Mouse (Mus musculus): ENCODE results near the gene Slc39a1. TPM values are rescaled to one million over a fixed set of nuclear protein-coding genes. Genes with fewer than 3 reads are reported as not detected.
"Not testable (repeated sequence)": the region's sequence is repeated elsewhere in the genome, so short reads cannot be mapped to it uniquely, and the experiment has no call there.

The Slc39a1 gene
- polyA plus RNA-seq, 1 experiment from 2014 or later, result 152 TPM

DNA sequence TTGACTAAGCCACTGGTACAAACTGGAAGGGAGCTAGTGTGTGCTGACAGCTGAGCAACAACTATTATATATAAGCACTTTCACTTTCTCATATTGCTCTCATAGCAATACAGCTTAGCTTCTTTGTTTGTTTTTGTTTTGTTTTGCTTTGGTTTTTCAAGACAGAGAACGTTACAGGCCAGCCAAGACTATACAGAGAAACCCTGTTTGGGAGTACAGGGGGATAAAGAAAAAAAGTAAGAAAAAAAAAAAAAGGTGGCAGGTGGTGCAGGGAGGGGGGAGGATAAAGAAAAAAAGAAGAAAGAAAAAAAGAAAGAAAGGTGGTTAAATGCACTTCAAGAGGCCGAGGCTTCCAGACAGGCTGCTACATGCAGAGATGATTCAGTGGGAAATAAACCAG, 2.6 kb upstream of the Slc39a1 start:
- Histone ChIP-seq H3K36me3 (ENCODE audit: insufficient read depth, low read length) (no peaks in the 10 kb centered on the region), H3K4me2 (replicated peaks; ENCODE audit: low read depth, low read length) (no peak overlapping the region), H3K27ac (ENCODE audit: low read length) (no peak overlapping the region), H3K9me3 (ENCODE audit: low read length) (no peaks in the 10 kb centered on the region), H3K9ac (replicated peaks; ENCODE audit: low read depth) (no peak overlapping the region), H3K4me3 (ENCODE audit: low read depth, low read length) (no peak overlapping the region), H3K4me1 (ENCODE audit: insufficient read depth, low read depth, low read length) (peaks cover 13% of the 10 kb centered on the region; the same call in 1 of the 2 replicates), H3K27me3 (replicated peaks; ENCODE audit: insufficient read depth, low read length) (no peaks in the 10 kb centered on the region)
- DNase-seq (ENCODE audit: low spot score), result peak; percentile 8
- TF ChIP-seq CTCF (IDR thresholded peaks at IDR 0.05) (no peak), EP300 (IDR thresholded peaks at IDR 0.05) (no peak)
- no peak for ATAC-seq
- 52% methylated on average over 2 of the region's 2 CpGs for WGBS

GRCm38 (mm10) chr3:90247630-90247959, 377 bp upstream of the Slc39a1 start:
- Histone ChIP-seq H3K9me3 (ENCODE audit: low read length) (no peaks in the 10 kb centered on the region), H3K4me2 (replicated peaks; ENCODE audit: low read depth, low read length) (peak overlapping the region; percentile 79), H3K4me3 (ENCODE audit: low read depth, low read length) (peak overlapping the region; percentile 58), H3K27me3 (replicated peaks; ENCODE audit: insufficient read depth, low read length) (no peaks in the 10 kb centered on the region), H3K9ac (replicated peaks; ENCODE audit: low read depth) (peak overlapping the region; percentile 65), H3K4me1 (ENCODE audit: insufficient read depth, low read depth, low read length) (peaks cover 13% of the 10 kb centered on the region; the same call in 1 of the 2 replicates), H3K27ac (ENCODE audit: low read length) (peak overlapping the region; percentile 92), H3K36me3 (ENCODE audit: insufficient read depth, low read length) (no peaks in the 10 kb centered on the region)
- 1% methylated on average over 3 of the region's 3 CpGs for WGBS
- TF ChIP-seq CTCF (IDR thresholded peaks at IDR 0.05), result no peak
- ATAC-seq (no peak), DNase-seq (ENCODE audit: low spot score) (no peak)

DNA sequence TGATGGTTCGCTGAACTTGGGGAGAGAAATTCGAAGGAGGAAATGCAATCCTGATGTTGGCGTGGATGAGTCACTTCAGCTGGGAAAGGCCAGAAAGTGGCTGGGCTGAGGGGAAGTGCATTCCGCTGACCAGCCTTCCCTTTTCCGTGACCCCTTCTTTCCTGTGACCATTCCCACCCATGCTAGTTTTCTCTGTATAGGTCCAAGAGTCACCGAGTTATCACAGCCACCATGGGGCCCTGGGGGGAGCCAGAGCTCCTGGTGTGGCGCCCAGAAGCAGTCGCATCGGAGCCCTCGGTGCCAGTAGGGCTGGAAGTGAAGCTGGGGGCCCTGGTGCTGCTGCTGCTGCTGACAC, 751 bp downstream of the Slc39a1 start:
- peak; percentile 42 for ATAC-seq
- peaks cover 4% of the 10 kb centered on the region; the same call in 1 of the 2 replicates for H3K4me1 ChIP-seq (ENCODE audit: insufficient read depth, low read depth, low read length)
- no peaks in the 10 kb centered on the region for H3K36me3 ChIP-seq (ENCODE audit: insufficient read depth, low read length)
- peak overlapping the region; percentile 58 for H3K4me3 ChIP-seq (ENCODE audit: low read depth, low read length)
- peak overlapping the region; percentile 92 for H3K27ac ChIP-seq (ENCODE audit: low read length)
- WGBS, result 0% methylated on average over 10 of the region's 10 CpGs
- H3K9ac ChIP-seq (replicated peaks; ENCODE audit: low read depth), result peak overlapping the region; percentile 65
- no peak for TF ChIP-seq CTCF (IDR thresholded peaks at IDR 0.05)
- TF ChIP-seq EP300 (IDR thresholded peaks at IDR 0.05), result no peak
- no peaks in the 10 kb centered on the region for H3K9me3 ChIP-seq (ENCODE audit: low read length)
- H3K27me3 ChIP-seq (replicated peaks; ENCODE audit: insufficient read depth, low read length), result no peaks in the 10 kb centered on the region
- DNase-seq (ENCODE audit: low spot score), result peak; percentile 87
- H3K4me2 ChIP-seq (replicated peaks; ENCODE audit: low read depth, low read length), result peak overlapping the region; percentile 79

GRCm38 (mm10) chr3:90250791-90251190, 2.8 kb downstream of the Slc39a1 start:
- TF ChIP-seq EP300 (IDR thresholded peaks at IDR 0.05) (no peak), CTCF (IDR thresholded peaks at IDR 0.05) (no peak)
- H3K27ac ChIP-seq (ENCODE audit: low read length), result no peak overlapping the region
- no peak overlapping the region for H3K4me2 ChIP-seq (replicated peaks; ENCODE audit: low read depth, low read length)
- H3K9ac ChIP-seq (replicated peaks; ENCODE audit: low read depth), result no peak overlapping the region
- H3K4me3 ChIP-seq (ENCODE audit: low read depth, low read length), result no peak overlapping the region
- 76% methylated on average over 6 of the region's 6 CpGs for WGBS
- no peak for ATAC-seq
- H3K4me1 ChIP-seq (ENCODE audit: insufficient read depth, low read depth, low read length), result peaks cover 11% of the 10 kb centered on the region; the same call in 1 of the 2 replicates
- H3K9me3 ChIP-seq (ENCODE audit: low read length), result no peaks in the 10 kb centered on the region
- DNase-seq (ENCODE audit: low spot score), result no peak
- H3K36me3 ChIP-seq (ENCODE audit: insufficient read depth, low read length), result no peaks in the 10 kb centered on the region
- H3K27me3 ChIP-seq (replicated peaks; ENCODE audit: insufficient read depth, low read length), result no peaks in the 10 kb centered on the region

GRCm38 (mm10) chr3:90251731-90252226, 3.8 kb downstream of the Slc39a1 start:
- WGBS, result 97% methylated on average over 8 of the region's 12 CpGs
- H3K9me3 ChIP-seq (ENCODE audit: low read length); ATAC-seq; H3K4me2 ChIP-seq (replicated peaks; ENCODE audit: low read depth, low read length); H3K27ac ChIP-seq (ENCODE audit: low read length); H3K9ac ChIP-seq (replicated peaks; ENCODE audit: low read depth); H3K4me3 ChIP-seq (ENCODE audit: low read depth, low read length); H3K27me3 ChIP-seq (replicated peaks; ENCODE audit: insufficient read depth, low read length); DNase-seq (ENCODE audit: low spot score); H3K36me3 ChIP-seq (ENCODE audit: insufficient read depth, low read length): not testable (repeated sequence)
- H3K4me1 ChIP-seq (ENCODE audit: insufficient read depth, low read depth, low read length), result peaks cover 11% of the 10 kb centered on the region; the same call in 1 of the 2 replicates

GRCm38 (mm10) chr3:90252659-90253058, 4.7 kb downstream of the Slc39a1 start:
- ATAC-seq; H3K4me3 ChIP-seq (ENCODE audit: low read depth, low read length); H3K4me2 ChIP-seq (replicated peaks; ENCODE audit: low read depth, low read length); H3K27me3 ChIP-seq (replicated peaks; ENCODE audit: insufficient read depth, low read length); H3K9ac ChIP-seq (replicated peaks; ENCODE audit: low read depth); H3K27ac ChIP-seq (ENCODE audit: low read length); H3K9me3 ChIP-seq (ENCODE audit: low read length); DNase-seq (ENCODE audit: low spot score); H3K36me3 ChIP-seq (ENCODE audit: insufficient read depth, low read length): not testable (repeated sequence)
- peaks cover 11% of the 10 kb centered on the region; the same call in 1 of the 2 replicates for H3K4me1 ChIP-seq (ENCODE audit: insufficient read depth, low read depth, low read length)
- WGBS, result 84% methylated on average over 2 of the region's 2 CpGs

DNA sequence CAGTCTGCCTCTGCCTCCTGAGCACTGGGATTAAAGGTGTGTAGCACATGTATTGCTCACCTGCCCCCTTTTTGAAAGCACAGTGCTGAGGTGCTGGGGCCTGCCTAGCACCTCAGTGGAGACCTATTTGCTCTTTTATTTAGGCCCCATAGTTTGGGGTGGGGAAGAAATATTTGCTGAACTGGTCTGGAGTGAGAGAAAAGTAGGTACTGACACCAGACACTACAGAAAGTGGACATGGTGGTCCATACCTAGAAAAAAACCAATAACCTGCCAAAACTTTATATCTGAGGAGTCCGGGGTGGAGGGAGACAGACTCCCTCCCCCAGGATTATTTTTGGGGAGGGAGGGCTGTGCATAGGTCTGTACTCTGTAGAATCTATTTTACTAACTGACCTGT, 5.2 kb downstream of the Slc39a1 start:
- H3K9ac ChIP-seq (replicated peaks; ENCODE audit: low read depth); H3K27ac ChIP-seq (ENCODE audit: low read length); ATAC-seq; H3K27me3 ChIP-seq (replicated peaks; ENCODE audit: insufficient read depth, low read length); H3K36me3 ChIP-seq (ENCODE audit: insufficient read depth, low read length); H3K4me3 ChIP-seq (ENCODE audit: low read depth, low read length); DNase-seq (ENCODE audit: low spot score); H3K9me3 ChIP-seq (ENCODE audit: low read length); H3K4me2 ChIP-seq (replicated peaks; ENCODE audit: low read depth, low read length): not testable (repeated sequence)
- peaks cover 11% of the 10 kb centered on the region; the same call in 1 of the 2 replicates for H3K4me1 ChIP-seq (ENCODE audit: insufficient read depth, low read depth, low read length)
- WGBS, result 88% methylated on average over 1 of the region's 1 CpGs
